Mouse (Mus musculus): ENCODE measurements around the gene Mrpl42. TPM values are rescaled to one million over a fixed set of nuclear protein-coding genes. Genes with fewer than 3 reads are reported as not detected.

Gene Mrpl42
- 804 TPM for polyA plus RNA-seq (2014; fragmentation: Illumina TruSeq; extraction: RNeasy Lipid Tissue Mini Kit (QIAGEN cat#74804); ENCODE audit: low read depth, low replicate concordance)

GRCm38 (mm10) chr10:95501463-95502081 lies at the start of gene Mrpl42:
Gene Mrpl42, minus strand, starts transcription at chr10:95501940.

GRCm38 (mm10) chr10:95514656-95515292 lies 13.0 kb upstream of the Mrpl42 start, which contains the start of gene Ube2n:
Gene Ube2n, plus strand, starts transcription at chr10:95515145.

Other genes with a start within 250 kb of the Mrpl42 start
- gene Cradd, start 177.8 kb downstream of the Mrpl42 start, polyA plus RNA-seq (2014; fragmentation: Illumina TruSeq; extraction: RNeasy Lipid Tissue Mini Kit (QIAGEN cat#74804); ENCODE audit: low read depth, low replicate concordance) = 11.7 TPM
- 39.4 TPM for gene Socs2, start 84.8 kb downstream of the Mrpl42 start, polyA plus RNA-seq (2014; fragmentation: Illumina TruSeq; extraction: RNeasy Lipid Tissue Mini Kit (QIAGEN cat#74804); ENCODE audit: low read depth, low replicate concordance)
- gene Ube2n, start 13.2 kb upstream of the Mrpl42 start, polyA plus RNA-seq (2014; fragmentation: Illumina TruSeq; extraction: RNeasy Lipid Tissue Mini Kit (QIAGEN cat#74804); ENCODE audit: low read depth, low replicate concordance) = 109 TPM
- gene Nudt4, start 62.2 kb upstream of the Mrpl42 start, polyA plus RNA-seq (2014; fragmentation: Illumina TruSeq; extraction: RNeasy Lipid Tissue Mini Kit (QIAGEN cat#74804); ENCODE audit: low read depth, low replicate concordance) = 234 TPM
- not detected for gene Anapc15-ps, start 171.5 kb upstream of the Mrpl42 start, polyA plus RNA-seq (2014; fragmentation: Illumina TruSeq; extraction: RNeasy Lipid Tissue Mini Kit (QIAGEN cat#74804); ENCODE audit: low read depth, low replicate concordance)